Mouse (Mus musculus) C2C12 (cell line): ENCODE data around the gene Tprkb.

Experiments used
- CEBPB ChIP-seq: IDR thresholded peaks from one replicate; pipeline ENCODE4 v1.6.1; 2011; ENCODE audit warnings: low read depth, mild to moderate bottlenecking, control low read depth, moderate library complexity
- CTCF ChIP-seq: IDR thresholded peaks from one replicate; pipeline ENCODE4 v1.5.1; 2011; ENCODE audit not compliant: control insufficient read depth, insufficient read depth, insufficient read length
- FOSL1 ChIP-seq: IDR thresholded peaks from one replicate; pipeline ENCODE4 v1.8.0; 2011; ENCODE audit warnings: mild to moderate bottlenecking, low read length; ENCODE audit not compliant: poor library complexity, insufficient read depth, severe bottlenecking
- MAX ChIP-seq: IDR thresholded peaks from one replicate; pipeline ENCODE4 v1.6.1; 2011; ENCODE audit warnings: mild to moderate bottlenecking, control low read depth
- USF1 ChIP-seq: IDR thresholded peaks from one replicate; pipeline ENCODE4 v1.6.1; 2011; ENCODE audit warnings: low read depth, mild to moderate bottlenecking, control low read depth, moderate library complexity

DNA sequence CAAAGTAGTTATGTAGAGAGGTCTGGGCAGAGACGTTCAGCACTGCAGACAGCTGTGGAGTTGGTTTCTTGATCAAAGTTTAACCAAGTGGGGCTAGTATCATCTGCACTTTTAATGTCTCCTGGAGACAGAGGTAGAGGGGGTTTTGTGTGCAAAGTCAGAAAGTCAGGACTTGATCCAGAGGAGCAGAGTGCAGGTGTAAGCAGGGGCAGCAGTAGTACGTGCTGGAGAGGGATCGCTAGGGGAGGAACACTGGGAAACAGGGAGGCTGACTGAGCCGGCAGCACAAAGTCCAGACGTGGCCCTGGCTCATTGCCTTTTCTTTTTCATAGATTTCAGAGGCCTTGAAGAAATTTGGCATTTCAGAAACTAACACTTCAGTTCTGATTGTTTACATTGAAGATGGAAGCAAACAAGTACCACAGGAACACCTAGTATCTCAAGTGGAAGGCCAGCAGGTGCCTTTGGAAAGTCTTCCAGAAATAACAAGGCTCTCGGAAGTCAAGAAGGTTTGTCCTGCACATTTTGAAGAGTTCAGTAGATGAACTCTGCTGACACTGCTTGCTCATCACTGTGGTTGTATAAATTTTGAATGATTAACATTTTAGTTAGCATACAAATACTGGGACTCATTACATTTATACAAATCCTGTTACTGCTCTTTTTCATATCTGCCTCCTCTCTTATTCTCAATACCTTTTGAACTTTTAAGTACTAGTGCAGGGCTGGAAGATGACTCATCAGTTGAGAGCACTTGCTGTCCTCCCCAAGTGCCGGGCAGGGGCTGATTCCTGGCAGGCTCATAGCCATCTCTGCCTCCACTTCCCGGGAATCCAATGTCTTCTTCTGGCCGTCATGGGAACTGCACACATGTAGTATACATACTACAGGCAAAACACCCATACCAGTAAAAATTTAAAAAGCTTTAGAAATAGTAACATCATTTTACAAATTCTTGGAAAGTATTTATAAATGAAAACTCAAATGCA lies 16.1 kb downstream of the Tprkb start:
- TF ChIP-seq CTCF (no peak), FOSL1 (no peak), MAX (no peak), CEBPB (no peak), USF1 (no peak)
